Mouse (Mus musculus): ENCODE measurements around the gene Fbxo22. TPM values are rescaled to one million over a fixed set of nuclear protein-coding genes. Genes with fewer than 3 reads are reported as not detected.

The Fbxo22 gene
- total and polyA plus RNA-seq, 3 experiments: 25.7 to 28.4 TPM; not detected in 1

DNA sequence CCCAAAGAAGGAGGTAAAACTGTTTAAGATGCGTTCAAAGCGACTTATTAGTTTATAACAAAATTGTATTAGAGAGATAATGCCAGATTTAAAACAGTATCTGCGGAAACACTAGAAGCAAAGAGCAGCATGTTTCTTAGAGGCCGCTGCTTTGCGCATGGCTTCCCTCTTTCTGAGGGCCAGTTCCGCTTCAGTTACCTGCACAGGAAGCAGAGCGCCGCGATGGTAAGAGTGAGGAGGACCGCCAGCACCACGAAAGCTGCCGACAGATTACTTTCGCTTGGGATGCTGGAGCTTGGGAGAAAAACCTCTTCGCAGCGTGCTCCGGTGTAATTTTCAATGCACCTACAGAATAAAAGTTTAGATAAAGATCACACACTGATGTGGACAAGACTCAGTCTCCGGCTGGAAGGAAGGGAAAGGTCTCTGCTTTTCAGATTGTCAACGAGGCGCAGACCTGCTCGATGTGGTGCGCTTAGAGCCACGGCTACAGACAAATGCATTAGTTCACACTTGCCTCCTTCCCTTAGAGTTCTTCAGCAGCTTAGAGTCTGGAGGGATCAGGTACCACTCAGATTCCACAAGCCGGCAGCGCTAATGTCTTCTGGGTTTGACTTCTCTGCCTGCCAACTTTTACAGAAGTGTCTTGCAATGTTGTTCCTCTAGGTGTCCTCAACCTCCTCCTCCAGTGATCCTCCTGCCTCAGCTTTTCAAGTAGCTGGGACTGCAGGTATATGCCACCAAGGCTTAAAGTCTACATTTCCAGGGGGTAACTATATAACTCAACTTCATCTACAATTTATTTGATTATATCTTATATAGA, 33.3 kb downstream of the Fbxo22 start:
- no peak for DNase-seq (ENCODE audit: low read depth, low spot score)
- TF ChIP-seq NRF1 (IDR thresholded peaks at IDR 0.05; ENCODE audit: insufficient read depth, low read depth, low read length, poor library complexity, severe bottlenecking) (no peak), ETS1 (IDR thresholded peaks at IDR 0.05; ENCODE audit: low read depth, low read length) (no peak), JUND (IDR thresholded peaks at IDR 0.05; ENCODE audit: low read depth, low read length) (no peak), MAX (IDR thresholded peaks at IDR 0.05; ENCODE audit: low read length) (no peak), ZNF384 (IDR thresholded peaks at IDR 0.05; ENCODE audit: low read depth, low read length) (no peak), TAL1 (IDR thresholded peaks at IDR 0.05; ENCODE audit: low read length) (no peak), POLR2AphosphoS5 (IDR thresholded peaks at IDR 0.05; ENCODE audit: borderline replicate concordance, low read depth, low read length) (no peak)

DNA sequence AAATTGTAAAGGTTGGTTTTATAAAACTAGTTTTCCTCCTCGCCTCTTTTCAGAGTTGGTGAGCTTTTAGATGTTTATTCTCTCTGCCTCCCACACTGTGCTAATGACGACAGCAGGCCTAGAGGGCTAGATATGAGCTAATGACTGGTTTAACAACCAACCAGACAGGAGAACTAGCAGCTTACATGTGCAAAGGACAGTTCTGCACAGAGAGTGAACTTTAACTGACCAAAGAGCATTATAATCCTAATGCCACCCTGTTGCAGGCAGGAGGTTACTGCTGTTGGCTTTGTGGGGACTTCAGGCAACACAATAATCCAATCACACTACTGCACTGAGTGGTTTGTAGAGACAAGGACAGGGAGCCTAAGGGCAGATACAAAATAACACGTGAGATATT, 34.6 kb downstream of the Fbxo22 start:
- no peaks in the 10 kb centered on the region for H3K27me3 ChIP-seq (ENCODE audit: control insufficient read depth in 1 of 2, insufficient read depth in 2 of 2, low read length in 2 of 2)

More for the DNA sequence above, 33.3 kb downstream of the Fbxo22 start:
- H3K9ac ChIP-seq (ENCODE audit: control insufficient read depth, low read depth, low read length, poor library complexity, severe bottlenecking): no peak overlapping the region
- H3K27ac ChIP-seq (ENCODE audit: control insufficient read depth, low read depth, low read length): no peak overlapping the region
- H3K9me3 ChIP-seq (replicated peaks; ENCODE audit: insufficient read depth, low read length): no peaks in the 10 kb centered on the region
- H3K4me3 ChIP-seq (ENCODE audit: control insufficient read depth in 1 of 2, insufficient read depth in 1 of 2, low read depth in 2 of 2, low read length in 2 of 2): no peak overlapping the region
- H3K79me2 ChIP-seq (ENCODE audit: control insufficient read depth, insufficient read depth, low read length, poor library complexity): no peaks in the 10 kb centered on the region
- peaks cover 0 to 2% of the 10 kb centered on the region in 2 experiments; a peak in 2 of 4 replicates for H3K36me3 ChIP-seq (ENCODE audit: control insufficient read depth in 1 of 2, insufficient read depth in 2 of 2, low read length in 2 of 2)
- peaks cover 2 to 6% of the 10 kb centered on the region in 2 experiments; a peak in 2 of 4 replicates for H3K4me1 ChIP-seq (ENCODE audit: control insufficient read depth in 1 of 2, insufficient read depth in 2 of 2, low read length in 2 of 2)
- no peaks in the 10 kb centered on the region for H3K27me3 ChIP-seq (ENCODE audit: control insufficient read depth in 1 of 2, insufficient read depth in 2 of 2, low read length in 2 of 2)

DNA sequence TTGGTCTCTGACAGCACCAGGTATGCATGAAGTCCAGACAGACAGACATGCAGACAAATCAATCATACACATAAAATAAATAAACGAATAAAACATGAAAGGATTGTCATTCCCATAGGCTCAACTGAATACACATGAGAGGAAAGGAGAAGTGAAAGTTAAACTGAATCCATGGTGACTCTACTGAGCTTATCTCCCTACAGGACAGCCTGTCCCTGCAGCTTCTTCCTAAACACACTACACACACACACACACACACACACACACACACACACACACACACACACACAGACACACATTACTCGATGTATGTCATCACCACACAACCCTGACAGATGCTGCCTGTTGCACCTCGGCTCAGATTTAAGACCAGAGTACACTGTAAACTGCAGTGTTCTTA, 35.4 kb downstream of the Fbxo22 start:
- H3K27ac ChIP-seq (ENCODE audit: control insufficient read depth, low read depth, low read length): no peak overlapping the region
- H3K4me3 ChIP-seq (ENCODE audit: control insufficient read depth in 1 of 2, insufficient read depth in 1 of 2, low read depth in 2 of 2, low read length in 2 of 2): peak overlapping the region; percentile 14 to 16; a peak in 2 of 4 replicates
- no peaks in the 10 kb centered on the region for H3K79me2 ChIP-seq (ENCODE audit: control insufficient read depth, insufficient read depth, low read length, poor library complexity)
- no peaks in the 10 kb centered on the region for H3K9me3 ChIP-seq (replicated peaks; ENCODE audit: insufficient read depth, low read length)
- H3K9ac ChIP-seq (ENCODE audit: control insufficient read depth, low read depth, low read length, poor library complexity, severe bottlenecking): no peak overlapping the region
- DNase-seq (ENCODE audit: low read depth, low spot score): peak; percentile 69
- H3K4me1 ChIP-seq (ENCODE audit: control insufficient read depth in 1 of 2, insufficient read depth in 2 of 2, low read length in 2 of 2): peaks cover 2 to 8% of the 10 kb centered on the region in 2 experiments; a peak in 2 of 4 replicates
- peaks cover 0 to 3% of the 10 kb centered on the region in 2 experiments; a peak in 2 of 4 replicates for H3K36me3 ChIP-seq (ENCODE audit: control insufficient read depth in 1 of 2, insufficient read depth in 2 of 2, low read length in 2 of 2)
- no peaks in the 10 kb centered on the region for H3K27me3 ChIP-seq (ENCODE audit: control insufficient read depth in 1 of 2, insufficient read depth in 2 of 2, low read length in 2 of 2)
- TF ChIP-seq SIN3A (IDR thresholded peaks at IDR 0.05; ENCODE audit: low read length) (no peak), EP300 (IDR thresholded peaks at IDR 0.05; ENCODE audit: low read depth in 1 of 2, low read length in 2 of 2) (peak in 1 of 2 experiments; percentile 52; a peak in 1 of 4 replicates), MXI1 (IDR thresholded peaks at IDR 0.05; ENCODE audit: low read depth, low read length) (peak; percentile 44; the same call in 1 of the 2 replicates), TCF12 (IDR thresholded peaks at IDR 0.05; ENCODE audit: low read depth, low read length) (no peak), BHLHE40 (IDR thresholded peaks at IDR 0.05; ENCODE audit: borderline replicate concordance, low read depth, low read length) (no peak), UBTF (IDR thresholded peaks at IDR 0.05; ENCODE audit: borderline replicate concordance, insufficient read depth, low read depth, low read length) (no peak), ZMIZ1 (IDR thresholded peaks at IDR 0.05; ENCODE audit: low read depth, low read length) (no peak), MAZ (IDR thresholded peaks at IDR 0.05; ENCODE audit: low read depth, low read length) (no peak), MYC (IDR thresholded peaks at IDR 0.05; ENCODE audit: low read depth, low read length) (no peak), MAFK (IDR thresholded peaks at IDR 0.05; ENCODE audit: borderline replicate concordance, low read depth, low read length) (no peak), RCOR1 (IDR thresholded peaks at IDR 0.05; ENCODE audit: low read depth, low read length) (no peak), CHD1 (IDR thresholded peaks at IDR 0.05; ENCODE audit: low read depth, low read length) (no peak), MAX (IDR thresholded peaks at IDR 0.05; ENCODE audit: low read length) (no peak), HCFC1 (IDR thresholded peaks at IDR 0.05; ENCODE audit: low read depth, low read length) (no peak), GATA1 (IDR thresholded peaks at IDR 0.05; ENCODE audit: low read depth, low read length) (peak; percentile 54), ETS1 (IDR thresholded peaks at IDR 0.05; ENCODE audit: low read depth, low read length) (peak; percentile 59)

More for the DNA sequence above, 34.6 kb downstream of the Fbxo22 start:
- H3K27ac ChIP-seq (ENCODE audit: control insufficient read depth, low read depth, low read length): no peak overlapping the region
- no peaks in the 10 kb centered on the region for H3K79me2 ChIP-seq (ENCODE audit: control insufficient read depth, insufficient read depth, low read length, poor library complexity)
- no peak for DNase-seq (ENCODE audit: low read depth, low spot score)
- H3K4me1 ChIP-seq (ENCODE audit: control insufficient read depth in 1 of 2, insufficient read depth in 2 of 2, low read length in 2 of 2): peaks cover 2 to 8% of the 10 kb centered on the region in 2 experiments; a peak in 2 of 4 replicates
- H3K9ac ChIP-seq (ENCODE audit: control insufficient read depth, low read depth, low read length, poor library complexity, severe bottlenecking): no peak overlapping the region
- H3K36me3 ChIP-seq (ENCODE audit: control insufficient read depth in 1 of 2, insufficient read depth in 2 of 2, low read length in 2 of 2): peaks cover 0 to 3% of the 10 kb centered on the region in 2 experiments; a peak in 2 of 4 replicates
- TF ChIP-seq USF1 (IDR thresholded peaks at IDR 0.05; ENCODE audit: low read depth, low read length): no peak
- no peak for TF ChIP-seq ELF1 (IDR thresholded peaks at IDR 0.05; ENCODE audit: low read depth, low read length)
- no peak for TF ChIP-seq NELFE (IDR thresholded peaks at IDR 0.05; ENCODE audit: low read depth, low read length)
- TF ChIP-seq MYB (IDR thresholded peaks at IDR 0.05; ENCODE audit: low read depth, low read length): no peak
- no peak for TF ChIP-seq SIN3A (IDR thresholded peaks at IDR 0.05; ENCODE audit: low read length)
- TF ChIP-seq GABPA (IDR thresholded peaks at IDR 0.05; ENCODE audit: low read depth, low read length): no peak
- TF ChIP-seq POLR2AphosphoS2 (IDR thresholded peaks at IDR 0.05; ENCODE audit: low read length): no peak
- no peak for TF ChIP-seq MEF2A (IDR thresholded peaks at IDR 0.05; ENCODE audit: extremely low read depth, insufficient replicate concordance, low read depth, low read length, poor library complexity, severe bottlenecking)
- H3K9me3 ChIP-seq (replicated peaks; ENCODE audit: insufficient read depth, low read length): no peaks in the 10 kb centered on the region
- no peak overlapping the region for H3K4me3 ChIP-seq (ENCODE audit: control insufficient read depth in 1 of 2, insufficient read depth in 1 of 2, low read depth in 2 of 2, low read length in 2 of 2)

All from MEL (cell line).